Mouse (Mus musculus) kidney, postnatal 0 days (tissue): ENCODE data around the gene Gtf2h4. TPM values are rescaled to one million over a fixed set of nuclear protein-coding genes. Genes with fewer than 3 reads are reported as not detected.
A peak's percentile ranks its signal among the peaks of the same experiment; 100 is the strongest.

Source experiments
- ATAC-seq: fragments of 200-750 bp; cut with Nextera tagmentation; replicated peaks from 2 replicates; pipeline ENCODE4 v1.8.0; 2017; ENCODE audit warnings: low read depth, moderate number of reproducible peaks, moderate TSS enrichment, moderate library complexity; ENCODE audit not compliant: low FRiP score
- DNase-seq: peaks from one replicate; pipeline ENCODE4 v3.0.0-alpha.2; 2016; ENCODE audit warnings: low spot score
- H3K27ac ChIP-seq: fragments of 300-500 bp; sonication (generic); 2 replicates; pipeline ENCODE4 v1.5.1; 2014; ENCODE audit warnings: mild to moderate bottlenecking
- H3K27me3 ChIP-seq: fragments of 300-500 bp; sonication (generic); 2 replicates; pipeline ENCODE4 v1.6.1; 2014; ENCODE audit warnings: low read length, mixed read lengths; ENCODE audit not compliant: insufficient read depth
- H3K36me3 ChIP-seq: fragments of 300-500 bp; sonication (generic); 2 replicates; pipeline ENCODE4 v1.6.1; 2014; ENCODE audit warnings: low read length, mixed read lengths; ENCODE audit not compliant: insufficient read depth
- H3K4me1 ChIP-seq: fragments of 300-500 bp; sonication (generic); replicated peaks from 2 replicates; pipeline ENCODE4 v1.6.1; 2014; ENCODE audit warnings: antibody characterized with exemption, low read length, mixed read lengths; ENCODE audit not compliant: insufficient read depth
- H3K4me2 ChIP-seq: fragments of 300-500 bp; sonication (generic); 2 replicates; pipeline ENCODE4 v1.6.1; 2014; ENCODE audit warnings: mild to moderate bottlenecking, low read length, moderate library complexity, mixed read lengths
- H3K4me3 ChIP-seq: fragments of 300-500 bp; sonication (generic); replicated peaks from 2 replicates; pipeline ENCODE4 v1.5.1; 2014; ENCODE audit warnings: low read depth, low read length
- H3K9ac ChIP-seq: fragments of 300-500 bp; sonication (generic); 2 replicates; pipeline ENCODE4 v1.6.1; 2014; ENCODE audit warnings: low read depth, low read length
- H3K9me3 ChIP-seq: fragments of 300-500 bp; sonication (generic); replicated peaks from 2 replicates; pipeline ENCODE4 v1.6.1; 2016; ENCODE audit warnings: low read length, inconsistent platforms, mixed read lengths
- CTCF ChIP-seq: IDR thresholded peaks from 2 replicates; pipeline ENCODE4 v1.5.1; 2016; ENCODE audit warnings: antibody characterized with exemption, low read depth, mild to moderate bottlenecking, moderate library complexity
- WGBS: fragments of 180-500 bp; shearing (Covaris S2); extraction: QIAGEN DNeasy Blood & Tissue Kit; methylation state at CpG from one replicate; pipeline ENCODE4 v1.1.7; 2014; 5-methylcytosine and 5-hydroxymethylcytosine counted together
- polyA plus RNA-seq: library from polyadenylated mRNA; unstranded; fragments of >200 nt; fragmentation: Nextera tagmentation; extraction: Ambion mirVana; gene quantifications from 2 replicates; pipeline ENCODE4 v1.2.1, GENCODE M21; 2015

The Gtf2h4 gene
- polyA plus RNA-seq, 1 experiment from 2014 or later: 36.5 TPM

GRCm38 (mm10) chr17:35691811-35692210 is 18.3 kb upstream of the Gtf2h4 start:
- TF ChIP-seq CTCF: no peak
- Histone ChIP-seq H3K27me3 (no peaks in the 10 kb centered on the region), H3K4me3 (no peak overlapping the region), H3K36me3 (peaks cover 63% of the 10 kb centered on the region), H3K4me2 (no peak overlapping the region), H3K9me3 (no peaks in the 10 kb centered on the region), H3K4me1 (peaks cover under 1% of the 10 kb centered on the region; the same call in 1 of the 2 replicates), H3K27ac (no peak overlapping the region), H3K9ac (no peak overlapping the region)
- WGBS: 83% methylated on average over 4 of the region's 4 CpGs
- DNase-seq (no peak), ATAC-seq (no peak)

GRCm38 (mm10) chr17:35689936-35690645 is 16.6 kb upstream of the Gtf2h4 start:
- Histone ChIP-seq H3K4me1 (no peaks in the 10 kb centered on the region), H3K4me2 (no peak overlapping the region), H3K27ac (no peak overlapping the region), H3K9me3 (no peaks in the 10 kb centered on the region), H3K4me3 (no peak overlapping the region), H3K9ac (no peak overlapping the region), H3K36me3 (peaks cover 79% of the 10 kb centered on the region), H3K27me3 (no peaks in the 10 kb centered on the region)
- no peak for TF ChIP-seq CTCF
- DNase-seq (no peak), ATAC-seq (no peak)
- 91% methylated on average over 18 of the region's 18 CpGs for WGBS

- WGBS: 85% methylated on average over 25 of the region's 25 CpGs
- Histone ChIP-seq H3K4me3 (no peak overlapping the region), H3K36me3 (peaks cover 92% of the 10 kb centered on the region), H3K4me1 (no peaks in the 10 kb centered on the region), H3K27ac (no peak overlapping the region), H3K4me2 (no peak overlapping the region), H3K27me3 (no peaks in the 10 kb centered on the region), H3K9ac (no peak overlapping the region), H3K9me3 (no peaks in the 10 kb centered on the region)
- TF ChIP-seq CTCF: peak; percentile 40; the same call in 1 of the 2 replicates
- ATAC-seq (no peak), DNase-seq (no peak)
These were observed 15.0 kb upstream of the Gtf2h4 start for GRCm38 (mm10) chr17:35688347-35689175.

- DNase-seq: no peak
- TF ChIP-seq CTCF: no peak
- no peak overlapping the region for H3K9ac ChIP-seq
- H3K9me3 ChIP-seq: no peaks in the 10 kb centered on the region
- no peaks in the 10 kb centered on the region for H3K27me3 ChIP-seq
- no peak overlapping the region for H3K27ac ChIP-seq
- no peak overlapping the region for H3K4me2 ChIP-seq
- H3K4me3 ChIP-seq: no peak overlapping the region
- ATAC-seq: no peak
- H3K36me3 ChIP-seq: peaks cover 75% of the 10 kb centered on the region
- no peaks in the 10 kb centered on the region for H3K4me1 ChIP-seq
- WGBS: 82% methylated on average over 9 of the region's 9 CpGs
These were observed 11.5 kb upstream of the Gtf2h4 start for GRCm38 (mm10) chr17:35685061-35685460.

- Histone ChIP-seq H3K36me3 (peaks cover 47% of the 10 kb centered on the region), H3K9me3 (no peaks in the 10 kb centered on the region), H3K27ac (no peak overlapping the region), H3K9ac (no peak overlapping the region), H3K27me3 (no peaks in the 10 kb centered on the region), H3K4me3 (no peak overlapping the region), H3K4me1 (no peaks in the 10 kb centered on the region), H3K4me2 (no peak overlapping the region)
- no peak for DNase-seq
- 85% methylated on average over 13 of the region's 13 CpGs for WGBS
- no peak for TF ChIP-seq CTCF
- ATAC-seq: no peak
These were observed 8.4 kb upstream of the Gtf2h4 start for GRCm38 (mm10) chr17:35681986-35682385.

GRCm38 (mm10) chr17:35680591-35680990 is 7.1 kb upstream of the Gtf2h4 start:
- H3K27me3 ChIP-seq: no peaks in the 10 kb centered on the region
- no peaks in the 10 kb centered on the region for H3K9me3 ChIP-seq
- H3K4me2 ChIP-seq: no peak overlapping the region
- no peak for ATAC-seq
- peaks cover 34% of the 10 kb centered on the region for H3K36me3 ChIP-seq
- no peak overlapping the region for H3K9ac ChIP-seq
- H3K4me3 ChIP-seq: no peak overlapping the region
- no peaks in the 10 kb centered on the region for H3K4me1 ChIP-seq
- 19% methylated on average over 6 of the region's 6 CpGs for WGBS
- no peak overlapping the region for H3K27ac ChIP-seq
- no peak for TF ChIP-seq CTCF
- DNase-seq: no peak
